Mouse (Mus musculus): Measurements from ENCODE around the gene Dlgap5. TPM values are rescaled to one million over a fixed set of nuclear protein-coding genes. Genes with fewer than 3 reads are reported as not detected.

The Dlgap5 gene
- polyA plus RNA-seq, 1 experiment from 2014 or later: 90.4 TPM

DNA sequence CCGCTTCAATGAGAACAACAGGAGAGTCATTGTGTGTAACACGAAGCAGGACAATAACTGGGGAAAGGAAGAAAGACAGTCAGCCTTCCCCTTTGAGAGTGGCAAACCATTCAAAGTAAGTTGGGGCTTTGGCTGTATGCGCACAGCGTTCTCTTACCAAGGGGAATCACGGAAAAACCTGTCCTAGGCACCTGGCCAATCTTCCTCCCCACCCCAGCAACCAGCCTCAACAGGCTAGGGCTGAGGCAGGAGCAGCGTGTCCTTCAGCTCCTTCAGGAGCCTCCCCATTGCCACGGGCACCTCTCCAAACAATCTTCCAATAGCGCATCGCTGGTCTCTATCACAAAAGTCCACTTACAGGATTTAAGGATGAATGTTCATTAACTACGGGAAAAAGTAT is 33.6 kb downstream of the Dlgap5 start:
- Histone ChIP-seq H3K4me2 (ENCODE audit: low read depth, low read length, severe bottlenecking) (no peak overlapping the region), H3K4me1 (replicated peaks; ENCODE audit: control insufficient read depth, insufficient read depth, low read length) (no peaks in the 10 kb centered on the region), H3K27ac (ENCODE audit: low read depth, low read length) (no peak overlapping the region), H3K4me3 (ENCODE audit: low read depth, low read length) (no peak overlapping the region), H3K36me3 (ENCODE audit: control insufficient read depth, insufficient read depth, low read length) (no peaks in the 10 kb centered on the region; the same call in 1 of the 2 replicates), H3K9ac (ENCODE audit: low read length) (no peak overlapping the region), H3K27me3 (ENCODE audit: control insufficient read depth, insufficient read depth, low read length) (no peaks in the 10 kb centered on the region), H3K9me3 (ENCODE audit: control insufficient read depth, low read length) (no peaks in the 10 kb centered on the region)
- WGBS: 82% methylated on average over 10 of the region's 10 CpGs
- no peak for ATAC-seq (replicated peaks; ENCODE audit: low FRiP score)
- DNase-seq (ENCODE audit: low spot score): no peak

DNA sequence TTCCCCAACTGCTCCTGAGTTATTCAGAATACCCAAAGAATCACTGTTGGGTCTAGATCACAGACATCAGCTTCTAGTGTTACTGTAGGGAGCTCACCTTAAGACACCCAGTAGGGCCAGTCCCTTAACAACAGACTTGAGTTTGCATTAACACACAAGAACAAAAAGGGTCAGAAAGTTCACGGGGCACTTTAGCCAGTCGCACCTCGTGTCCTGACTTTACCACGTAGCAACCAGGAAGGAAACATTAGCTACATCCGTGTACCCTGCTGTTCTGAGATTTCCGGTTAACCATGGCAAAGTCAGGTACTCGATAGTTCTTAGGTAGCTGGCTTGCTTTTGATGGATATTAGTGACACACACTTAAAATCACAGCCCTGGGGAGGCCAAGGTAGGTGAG is 34.3 kb downstream of the Dlgap5 start:
- Histone ChIP-seq H3K4me2 (ENCODE audit: low read depth, low read length, severe bottlenecking) (no peak overlapping the region), H3K27ac (ENCODE audit: low read depth, low read length) (no peak overlapping the region), H3K9ac (ENCODE audit: low read length) (no peak overlapping the region), H3K36me3 (ENCODE audit: control insufficient read depth, insufficient read depth, low read length) (no peaks in the 10 kb centered on the region; the same call in 1 of the 2 replicates), H3K4me1 (replicated peaks; ENCODE audit: control insufficient read depth, insufficient read depth, low read length) (no peaks in the 10 kb centered on the region), H3K4me3 (ENCODE audit: low read depth, low read length) (no peak overlapping the region), H3K9me3 (ENCODE audit: control insufficient read depth, low read length) (no peaks in the 10 kb centered on the region), H3K27me3 (ENCODE audit: control insufficient read depth, insufficient read depth, low read length) (no peaks in the 10 kb centered on the region)
- ATAC-seq (replicated peaks; ENCODE audit: low FRiP score) (no peak), DNase-seq (ENCODE audit: low spot score) (no peak)
- 89% methylated on average over 7 of the region's 7 CpGs for WGBS

DNA sequence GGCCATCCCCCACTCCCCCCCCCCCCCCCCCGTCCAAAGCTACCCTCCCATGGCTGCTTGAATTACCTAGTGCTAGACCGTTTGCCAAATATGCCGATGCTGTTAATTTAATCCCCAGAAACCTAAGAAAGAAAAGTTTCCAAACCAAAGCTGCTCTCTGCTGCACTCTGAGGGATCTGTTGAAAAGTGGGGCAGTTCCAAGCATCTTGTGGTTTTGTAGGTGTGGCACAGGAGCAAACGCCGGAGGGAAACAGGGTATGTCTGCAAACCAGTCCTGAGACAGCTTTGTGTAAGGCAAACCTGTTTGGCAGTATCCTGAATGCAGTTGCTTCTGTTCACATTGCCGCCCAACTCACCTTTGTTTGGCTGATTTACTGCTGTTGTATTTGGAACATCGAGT is 39.9 kb downstream of the Dlgap5 start:
- H3K9ac ChIP-seq (ENCODE audit: low read length): no peak overlapping the region
- H3K27me3 ChIP-seq (ENCODE audit: control insufficient read depth, insufficient read depth, low read length): peaks cover 14% of the 10 kb centered on the region
- no peak overlapping the region for H3K27ac ChIP-seq (ENCODE audit: low read depth, low read length)
- ATAC-seq (replicated peaks; ENCODE audit: low FRiP score) (no peak), DNase-seq (ENCODE audit: low spot score) (no peak)
- H3K4me1 ChIP-seq (replicated peaks; ENCODE audit: control insufficient read depth, insufficient read depth, low read length): no peaks in the 10 kb centered on the region; the same call in 1 of the 2 replicates
- H3K36me3 ChIP-seq (ENCODE audit: control insufficient read depth, insufficient read depth, low read length): no peaks in the 10 kb centered on the region
- no peaks in the 10 kb centered on the region for H3K9me3 ChIP-seq (ENCODE audit: control insufficient read depth, low read length)
- WGBS: 89% methylated on average over 7 of the region's 7 CpGs
- no peak overlapping the region for H3K4me2 ChIP-seq (ENCODE audit: low read depth, low read length, severe bottlenecking)
- H3K4me3 ChIP-seq (ENCODE audit: low read depth, low read length): no peak overlapping the region

DNA sequence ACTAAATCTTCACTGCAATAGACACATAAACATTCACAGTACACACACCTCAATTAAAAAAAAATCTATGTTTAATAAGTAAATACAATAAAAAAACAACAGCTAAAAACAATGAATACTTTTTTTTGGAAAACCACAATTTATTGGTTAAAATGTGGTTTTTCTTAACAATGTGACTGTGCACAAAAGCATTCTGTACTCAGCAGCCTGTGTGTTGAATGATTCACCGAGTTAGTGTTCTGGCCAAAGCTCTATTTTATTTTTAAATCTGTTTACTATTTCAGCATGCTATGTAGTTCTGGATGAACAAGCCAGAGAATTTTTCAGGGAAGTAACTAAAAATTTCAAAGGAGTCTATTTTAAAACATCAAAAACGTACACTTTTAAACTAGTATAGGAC is 41.7 kb downstream of the Dlgap5 start:
- Histone ChIP-seq H3K4me2 (ENCODE audit: low read depth, low read length, severe bottlenecking) (no peak overlapping the region), H3K9ac (ENCODE audit: low read length) (no peak overlapping the region), H3K36me3 (ENCODE audit: control insufficient read depth, insufficient read depth, low read length) (no peaks in the 10 kb centered on the region), H3K9me3 (ENCODE audit: control insufficient read depth, low read length) (no peaks in the 10 kb centered on the region), H3K4me3 (ENCODE audit: low read depth, low read length) (no peak overlapping the region), H3K4me1 (replicated peaks; ENCODE audit: control insufficient read depth, insufficient read depth, low read length) (no peaks in the 10 kb centered on the region; the same call in 1 of the 2 replicates), H3K27ac (ENCODE audit: low read depth, low read length) (no peak overlapping the region), H3K27me3 (ENCODE audit: control insufficient read depth, insufficient read depth, low read length) (peaks cover 17% of the 10 kb centered on the region)
- ATAC-seq (replicated peaks; ENCODE audit: low FRiP score) (no peak), DNase-seq (ENCODE audit: low spot score) (no peak)
- 81% methylated on average over 2 of the region's 2 CpGs for WGBS

DNA sequence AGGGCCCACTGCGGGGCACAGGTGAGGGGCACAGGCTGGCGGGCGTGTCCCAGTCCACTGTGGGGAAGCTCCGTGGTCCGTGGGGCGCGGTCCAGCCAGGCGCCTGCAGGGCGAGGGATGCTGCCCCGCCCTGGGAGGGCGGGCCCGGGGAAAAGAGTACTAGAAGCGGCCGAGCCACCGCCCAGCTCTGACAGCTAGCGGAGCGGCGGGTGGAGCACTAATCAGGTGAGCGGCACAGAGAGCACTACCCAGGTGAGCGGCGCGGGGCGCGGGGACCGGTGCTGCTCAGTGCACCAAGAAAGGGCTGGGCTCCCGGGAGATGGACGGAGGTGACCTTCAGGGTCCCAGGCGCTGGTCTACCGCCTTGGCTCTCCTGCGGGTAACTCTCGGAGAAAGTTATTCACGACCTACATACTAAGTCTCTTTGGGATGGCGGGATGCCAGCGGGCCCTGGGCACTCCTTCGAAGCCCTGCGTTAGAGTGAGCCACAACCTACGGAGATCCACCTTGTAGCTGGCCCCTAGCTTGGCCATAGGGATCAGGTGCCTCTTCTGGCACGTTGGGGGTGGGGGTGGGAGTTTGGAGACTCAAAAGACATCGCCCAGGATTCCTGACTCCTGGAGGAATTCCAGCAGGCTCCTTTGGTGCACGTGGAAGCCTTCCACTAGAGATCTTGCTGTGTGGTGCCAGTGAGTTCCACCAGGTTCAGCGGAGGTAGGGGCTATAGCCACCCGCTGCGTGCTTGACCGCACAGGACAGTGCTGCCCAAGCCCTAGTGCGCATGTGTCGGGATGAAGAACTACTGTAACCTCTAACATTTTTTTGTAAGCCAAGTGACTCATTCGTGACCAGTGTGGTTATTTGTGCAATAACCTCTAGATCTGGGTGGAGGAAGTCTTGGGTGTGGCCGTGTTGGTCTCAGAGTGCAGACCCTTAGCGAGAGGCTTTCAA is 44.2 kb downstream of the Dlgap5 start:
- DNase-seq (ENCODE audit: low spot score): peak; percentile 63
- H3K9ac ChIP-seq (ENCODE audit: low read length): no peak overlapping the region
- no peak for ATAC-seq (replicated peaks; ENCODE audit: low FRiP score)
- H3K4me3 ChIP-seq (ENCODE audit: low read depth, low read length): peak overlapping the region; percentile 16
- H3K27ac ChIP-seq (ENCODE audit: low read depth, low read length): no peak overlapping the region
- no peaks in the 10 kb centered on the region for H3K36me3 ChIP-seq (ENCODE audit: control insufficient read depth, insufficient read depth, low read length)
- WGBS: 16% methylated on average over 47 of the region's 49 CpGs
- H3K4me1 ChIP-seq (replicated peaks; ENCODE audit: control insufficient read depth, insufficient read depth, low read length): no peaks in the 10 kb centered on the region; the same call in 1 of the 2 replicates
- H3K4me2 ChIP-seq (ENCODE audit: low read depth, low read length, severe bottlenecking): peak overlapping the region; percentile 46
- no peaks in the 10 kb centered on the region for H3K9me3 ChIP-seq (ENCODE audit: control insufficient read depth, low read length)
- H3K27me3 ChIP-seq (ENCODE audit: control insufficient read depth, insufficient read depth, low read length): peaks cover 17% of the 10 kb centered on the region

DNA sequence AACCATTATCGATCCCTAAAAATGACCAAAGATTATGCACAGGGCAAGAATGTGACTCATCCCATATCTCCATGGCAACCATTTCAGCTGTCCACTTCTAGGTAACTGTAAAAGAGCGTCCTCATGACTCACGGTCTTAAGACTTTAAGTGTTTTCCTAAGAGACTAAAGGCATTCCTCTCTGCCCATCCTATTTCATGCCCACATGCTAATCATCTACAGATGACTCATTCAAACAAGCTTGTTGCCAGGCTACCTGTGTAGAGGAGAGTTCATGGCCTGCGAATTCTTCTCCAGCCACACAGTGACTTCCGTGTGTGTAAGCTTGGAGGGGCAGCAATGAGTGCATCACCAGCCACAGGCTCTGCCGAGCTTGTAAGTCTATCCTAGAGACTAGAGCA is 46.5 kb downstream of the Dlgap5 start:
- ATAC-seq (replicated peaks; ENCODE audit: low FRiP score) (no peak), DNase-seq (ENCODE audit: low spot score) (no peak)
- H3K27me3 ChIP-seq (ENCODE audit: control insufficient read depth, insufficient read depth, low read length): peaks cover 17% of the 10 kb centered on the region
- no peaks in the 10 kb centered on the region for H3K36me3 ChIP-seq (ENCODE audit: control insufficient read depth, insufficient read depth, low read length)
- H3K4me2 ChIP-seq (ENCODE audit: low read depth, low read length, severe bottlenecking): no peak overlapping the region
- WGBS: 75% methylated on average over 6 of the region's 6 CpGs
- no peak overlapping the region for H3K27ac ChIP-seq (ENCODE audit: low read depth, low read length)
- H3K9ac ChIP-seq (ENCODE audit: low read length): no peak overlapping the region
- H3K4me1 ChIP-seq (replicated peaks; ENCODE audit: control insufficient read depth, insufficient read depth, low read length): no peaks in the 10 kb centered on the region; the same call in 1 of the 2 replicates
- no peak overlapping the region for H3K4me3 ChIP-seq (ENCODE audit: low read depth, low read length)
- no peaks in the 10 kb centered on the region for H3K9me3 ChIP-seq (ENCODE audit: control insufficient read depth, low read length)

DNA sequence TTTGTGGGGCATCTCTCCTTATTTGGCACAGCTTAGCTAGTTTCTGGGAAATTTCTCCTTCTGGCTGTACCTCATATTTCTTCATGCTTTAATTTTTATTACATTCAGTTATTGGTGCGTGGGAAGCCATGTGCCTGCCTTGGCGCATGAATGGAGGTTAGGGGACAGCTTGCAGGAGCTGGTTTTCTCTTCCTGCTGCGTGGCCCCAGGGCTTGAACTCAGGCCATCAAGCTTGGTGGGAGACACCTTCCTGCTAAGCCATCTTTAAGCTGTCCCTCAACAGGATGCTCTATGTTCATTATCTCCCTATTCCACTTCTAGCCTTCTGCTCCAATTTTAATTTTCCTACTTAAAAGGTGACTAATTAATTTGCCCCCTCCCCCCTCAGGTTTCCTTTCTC is 47.4 kb downstream of the Dlgap5 start:
- Histone ChIP-seq H3K4me3 (ENCODE audit: low read depth, low read length) (no peak overlapping the region), H3K9ac (ENCODE audit: low read length) (no peak overlapping the region), H3K4me1 (replicated peaks; ENCODE audit: control insufficient read depth, insufficient read depth, low read length) (no peaks in the 10 kb centered on the region; the same call in 1 of the 2 replicates), H3K27ac (ENCODE audit: low read depth, low read length) (no peak overlapping the region), H3K4me2 (ENCODE audit: low read depth, low read length, severe bottlenecking) (no peak overlapping the region), H3K27me3 (ENCODE audit: control insufficient read depth, insufficient read depth, low read length) (peaks cover 17% of the 10 kb centered on the region), H3K36me3 (ENCODE audit: control insufficient read depth, insufficient read depth, low read length) (no peaks in the 10 kb centered on the region), H3K9me3 (ENCODE audit: control insufficient read depth, low read length) (no peaks in the 10 kb centered on the region)
- DNase-seq (ENCODE audit: low spot score): no peak
- no peak for ATAC-seq (replicated peaks; ENCODE audit: low FRiP score)
- WGBS: 84% methylated on average over 3 of the region's 3 CpGs

DNA sequence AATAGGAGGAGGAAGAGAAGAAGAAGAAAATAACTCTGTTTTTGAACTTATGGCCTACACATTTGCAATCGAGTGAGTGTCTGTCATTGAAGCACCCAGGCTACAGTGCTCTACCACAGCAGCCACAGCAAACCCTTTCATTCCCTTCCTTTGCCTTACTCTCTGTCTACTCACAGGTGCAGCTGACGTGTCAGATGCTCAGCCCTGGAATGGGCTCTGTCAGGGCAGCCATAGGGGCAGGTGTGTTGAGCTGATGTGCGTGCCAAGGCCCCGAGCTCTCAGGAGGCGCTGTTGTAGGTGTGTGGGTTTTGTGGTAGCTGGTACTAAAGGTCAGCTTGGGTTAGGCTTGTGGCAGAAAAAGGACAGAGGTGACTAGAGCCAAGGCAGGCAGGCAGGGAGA is 48.5 kb downstream of the Dlgap5 start:
- Histone ChIP-seq H3K4me2 (ENCODE audit: low read depth, low read length, severe bottlenecking) (no peak overlapping the region), H3K9me3 (ENCODE audit: control insufficient read depth, low read length) (no peaks in the 10 kb centered on the region), H3K9ac (ENCODE audit: low read length) (no peak overlapping the region), H3K27ac (ENCODE audit: low read depth, low read length) (no peak overlapping the region), H3K4me3 (ENCODE audit: low read depth, low read length) (no peak overlapping the region), H3K4me1 (replicated peaks; ENCODE audit: control insufficient read depth, insufficient read depth, low read length) (no peaks in the 10 kb centered on the region; the same call in 1 of the 2 replicates), H3K27me3 (ENCODE audit: control insufficient read depth, insufficient read depth, low read length) (peaks cover 16% of the 10 kb centered on the region), H3K36me3 (ENCODE audit: control insufficient read depth, insufficient read depth, low read length) (no peaks in the 10 kb centered on the region)
- 86% methylated on average over 5 of the region's 5 CpGs for WGBS
- DNase-seq (ENCODE audit: low spot score): no peak
- ATAC-seq (replicated peaks; ENCODE audit: low FRiP score): no peak
